Mouse (Mus musculus) right cerebral cortex, adult 2 months (tissue): ENCODE measurements around the gene 1110025L11Rik.
"Not testable (repeated sequence)": the region's sequence is repeated elsewhere in the genome, so short reads cannot be mapped to it uniquely, and the experiment has no call there.

Experiments
- DNase-seq, 2 experiments: peaks; one replicate each; pipeline ENCODE4 v3.0.0; 2021 to 2022; ENCODE audit warnings: low spot score in 2 of 2

Gene 1110025L11Rik

GRCm38 (mm10) chr16:89063902-89064301 is at the start of gene 1110025L11Rik:
Gene 1110025L11Rik (minus strand): TSS chr16:89064002.
- DNase-seq = not testable (repeated sequence)

- not testable (repeated sequence) for DNase-seq
These were observed 7.2 kb upstream of the 1110025L11Rik start for GRCm38 (mm10) chr16:89071041-89071440.

DNA sequence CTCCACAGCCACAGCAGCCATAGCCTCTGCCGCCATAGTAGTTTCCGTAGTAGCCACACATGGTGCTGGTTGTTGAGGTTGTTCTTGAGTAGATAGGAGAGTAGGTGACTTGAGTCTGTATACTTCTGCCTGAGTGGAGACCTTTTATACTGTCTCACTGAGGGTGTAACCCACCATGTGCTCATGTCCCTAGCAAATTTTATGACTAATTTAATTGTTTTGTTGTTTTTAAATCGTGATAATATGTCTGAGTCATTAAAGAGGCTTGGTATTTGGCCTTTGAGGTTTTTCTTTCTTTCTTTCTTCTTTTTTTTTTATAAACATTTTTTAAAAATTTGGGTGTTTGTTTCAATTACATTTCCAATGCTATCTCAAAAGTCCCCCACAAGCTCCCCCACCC is 16.0 kb downstream of the 1110025L11Rik start, which contains the start of gene Krtap6-5:
Krtap6-5 (minus strand) TSS at position 101 of the 400 bp plus-strand sequence.
- no peak for DNase-seq

GRCm38 (mm10) chr16:89041372-89041771 is 22.4 kb downstream of the 1110025L11Rik start, which contains the start of gene Gm10228:
Gene Gm10228 (minus strand): TSS chr16:89041472.
- not testable (repeated sequence) for DNase-seq

DNA sequence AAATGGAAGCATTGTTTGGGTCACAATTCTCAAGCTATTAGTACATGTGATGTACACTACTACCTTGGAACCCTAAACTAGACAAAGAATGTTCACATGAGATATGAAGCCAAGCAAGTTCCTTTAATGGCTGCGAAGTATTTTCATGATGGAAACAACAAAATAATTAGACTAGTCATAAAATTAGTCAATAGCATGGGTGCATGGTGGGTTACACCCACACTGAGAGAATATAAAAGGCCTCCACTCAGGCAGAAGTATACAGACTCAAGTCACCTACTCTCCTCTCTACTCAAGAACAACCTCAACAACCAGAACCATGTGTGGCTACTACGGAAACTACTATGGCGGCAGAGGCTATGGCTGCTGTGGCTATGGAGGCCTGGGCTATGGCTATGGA is 32.4 kb downstream of the 1110025L11Rik start, which contains the start of gene Krtap6-1:
Krtap6-1 (plus strand) TSS at position 301 of the 400 bp plus-strand sequence.
- DNase-seq = not testable (repeated sequence)

- not testable (repeated sequence) for DNase-seq
These were observed 48.8 kb downstream of the 1110025L11Rik start, which contains the start of gene Gm10229 for GRCm38 (mm10) chr16:89014984-89015383. Gene Gm10229 (plus strand): TSS chr16:89015284.

- no peak for DNase-seq
These were observed 49.8 kb downstream of the 1110025L11Rik start for GRCm38 (mm10) chr16:89013973-89014372.
